Mouse (Mus musculus): Measurements from ENCODE around the gene Naa25.
A peak's percentile ranks its signal among the peaks of the same experiment; 100 is the strongest.

Naa25 gene

GRCm38 (mm10) chr5:121397187-121398145 is at the start of gene Naa25:
Naa25 (plus strand) TSS chr5:121397936.
- peak; percentile 93 to 98 for DNase-seq

GRCm38 (mm10) chr5:121359229-121359628 is 38.5 kb upstream of the Naa25 start:
- no peak for DNase-seq

GRCm38 (mm10) chr5:121361696-121362095 is 36.0 kb upstream of the Naa25 start:
- DNase-seq = peak; percentile 47 to 53

GRCm38 (mm10) chr5:121363441-121363840 is 34.3 kb upstream of the Naa25 start:
- no peak for DNase-seq

GRCm38 (mm10) chr5:121366449-121367225 is 31.1 kb upstream of the Naa25 start:
- DNase-seq = peak; percentile 43 to 56

GRCm38 (mm10) chr5:121367255-121367654 is 30.5 kb upstream of the Naa25 start:
- DNase-seq = peak in 1 of 2 experiments; percentile 30

- no peak for DNase-seq
These were observed 26.0 kb upstream of the Naa25 start for GRCm38 (mm10) chr5:121371712-121372111.

GRCm38 (mm10) chr5:121374790-121375189 is 22.9 kb upstream of the Naa25 start:
- no peak for DNase-seq

GRCm38 (mm10) chr5:121376972-121377371 is 20.8 kb upstream of the Naa25 start:
- DNase-seq = peak in 1 of 2 experiments; percentile 70

GRCm38 (mm10) chr5:121378678-121379256 is 19.0 kb upstream of the Naa25 start:
- no peak for DNase-seq

- DNase-seq = no peak
These were observed 17.0 kb upstream of the Naa25 start for GRCm38 (mm10) chr5:121380692-121381091.

GRCm38 (mm10) chr5:121383857-121384756 is 13.6 kb upstream of the Naa25 start:
- DNase-seq = no peak

- DNase-seq = no peak
These were observed 12.8 kb upstream of the Naa25 start for GRCm38 (mm10) chr5:121384757-121385460.

GRCm38 (mm10) chr5:121385461-121386119 is 12.1 kb upstream of the Naa25 start, which contains the start of gene Trafd1:
Trafd1 (minus strand) TSS chr5:121385632.
- DNase-seq = peak; percentile 94 to 97

GRCm38 (mm10) chr5:121386120-121386909 is 11.4 kb upstream of the Naa25 start:
- DNase-seq = no peak

GRCm38 (mm10) chr5:121387126-121387525 is 10.6 kb upstream of the Naa25 start:
- no peak for DNase-seq

- DNase-seq = no peak
These were observed 8.6 kb upstream of the Naa25 start for GRCm38 (mm10) chr5:121389106-121389505.

- DNase-seq = no peak
These were observed 8.0 kb upstream of the Naa25 start for GRCm38 (mm10) chr5:121389691-121390090.

- peak in 1 of 2 experiments; percentile 69 for DNase-seq
These were observed 4.9 kb upstream of the Naa25 start for GRCm38 (mm10) chr5:121392667-121393380.
